Mouse (Mus musculus) olfactory bulb, adult 2 months (tissue): ENCODE results near the gene Epha8.

Source experiments
- CTCF ChIP-seq: fragments of 200-500 bp; IDR thresholded peaks from 2 replicates; pipeline ENCODE4 v1.5.1; 2012; ENCODE audit warnings: low read depth, mild to moderate bottlenecking, low read length, moderate library complexity; ENCODE audit not compliant: insufficient read depth
- POLR2A ChIP-seq: fragments of 200-500 bp; IDR thresholded peaks from 2 replicates; pipeline ENCODE4 v1.6.1; 2012; ENCODE audit warnings: mild to moderate bottlenecking, low read depth, low read length, moderate library complexity; ENCODE audit not compliant: insufficient read depth

GRCm38 (mm10) chr4:136893691-136894543 lies 62.7 kb downstream of the Epha8 start:
- TF ChIP-seq POLR2A (no peak), CTCF (peak; percentile 85)
